Mouse (Mus musculus) kidney, postnatal 10 days (tissue): ENCODE measurements at regions not wholly inside any gene's neighbourhood (a gene's known extent, or its start where the extent isn't known, plus 50 kb on each side); places are given as distances from the start of the nearest gene placed in this dataset.

Source experiments
- DNase-seq: peaks from one replicate; pipeline ENCODE4 v3.0.0; 2021; ENCODE audit warnings: mixed read lengths

DNA sequence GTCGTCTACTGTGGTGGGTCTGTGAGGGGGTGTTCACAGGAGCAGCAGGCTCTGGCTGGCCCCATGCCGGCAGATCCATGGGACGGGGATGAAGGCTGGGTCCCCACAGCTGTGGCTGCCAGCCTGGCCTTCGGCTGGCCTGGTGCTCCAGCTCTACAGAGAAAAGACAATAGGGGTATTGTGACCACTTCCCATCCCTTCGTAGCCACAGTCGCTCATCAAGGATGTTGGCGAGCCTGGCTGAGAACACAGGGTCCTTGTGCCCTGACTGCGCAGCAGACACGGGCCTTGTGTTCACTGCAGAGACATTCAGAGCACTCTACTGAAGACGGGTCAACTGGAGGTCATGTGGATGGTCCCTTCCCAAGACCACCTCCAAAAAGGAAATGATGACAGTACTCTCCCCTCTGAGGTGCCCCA is 102.4 kb upstream of the 1700021F07Rik start:
- no peak for DNase-seq

DNA sequence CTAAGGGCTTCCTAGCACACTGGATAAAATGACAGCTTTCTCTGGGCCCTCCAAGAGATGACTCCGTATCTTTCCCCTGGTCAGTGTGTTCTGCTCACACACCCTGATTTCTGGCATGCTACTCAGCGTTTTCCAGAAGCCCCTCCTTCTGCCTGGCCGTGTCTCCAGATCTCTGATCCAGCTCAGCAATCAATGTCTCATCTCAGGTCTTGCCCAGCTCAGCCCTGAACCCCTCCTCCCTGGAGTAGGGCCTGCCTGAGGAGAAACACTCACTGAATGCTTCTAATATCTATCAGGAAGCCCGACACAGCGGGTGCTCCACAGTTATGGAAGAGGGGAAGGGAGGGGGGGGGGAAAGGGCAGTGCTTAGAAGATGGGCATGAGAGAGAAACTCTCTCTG is 101.9 kb upstream of the 1700021F07Rik start:
- no peak for DNase-seq

DNA sequence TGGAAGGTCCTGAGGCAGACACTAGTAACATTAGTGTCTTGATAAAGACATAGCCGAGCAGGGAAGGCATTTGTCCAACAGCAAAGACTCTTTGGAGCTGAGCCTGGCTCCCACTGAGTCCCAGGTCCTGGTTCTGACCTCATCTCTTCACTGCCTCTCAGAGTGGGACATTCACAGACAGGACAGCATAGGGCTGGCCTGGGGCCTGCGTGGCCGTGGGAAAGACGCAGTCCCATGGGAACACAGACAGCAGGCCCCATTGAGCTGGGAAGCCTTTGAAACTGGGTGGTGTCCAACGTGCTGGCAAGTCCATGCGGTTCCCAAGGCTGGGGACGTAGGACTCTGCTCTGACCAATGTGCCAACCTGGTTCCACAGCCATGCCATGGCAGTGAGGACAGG is 97.5 kb upstream of the 1700021F07Rik start:
- no peak for DNase-seq

DNA sequence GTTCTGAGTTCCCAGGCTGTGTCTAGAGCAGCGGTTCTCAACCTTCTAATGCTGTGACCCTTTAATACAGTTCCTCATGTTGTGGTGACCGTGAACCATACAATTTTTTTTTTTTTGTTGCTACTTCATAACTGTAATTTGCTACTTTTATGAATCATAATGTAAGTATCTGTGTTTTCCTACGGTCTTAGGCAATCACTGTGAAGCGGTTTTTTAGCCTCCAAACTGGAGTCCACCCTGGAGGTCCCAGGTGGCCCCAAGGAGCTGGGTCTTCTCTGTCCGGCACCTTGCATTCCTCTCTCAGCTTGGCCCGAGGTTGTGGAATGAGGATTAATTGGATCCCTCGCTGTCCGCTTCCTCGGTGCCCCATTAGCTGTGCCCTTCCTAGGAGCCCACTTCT is 96.6 kb upstream of the 1700021F07Rik start:
- DNase-seq, result no peak

DNA sequence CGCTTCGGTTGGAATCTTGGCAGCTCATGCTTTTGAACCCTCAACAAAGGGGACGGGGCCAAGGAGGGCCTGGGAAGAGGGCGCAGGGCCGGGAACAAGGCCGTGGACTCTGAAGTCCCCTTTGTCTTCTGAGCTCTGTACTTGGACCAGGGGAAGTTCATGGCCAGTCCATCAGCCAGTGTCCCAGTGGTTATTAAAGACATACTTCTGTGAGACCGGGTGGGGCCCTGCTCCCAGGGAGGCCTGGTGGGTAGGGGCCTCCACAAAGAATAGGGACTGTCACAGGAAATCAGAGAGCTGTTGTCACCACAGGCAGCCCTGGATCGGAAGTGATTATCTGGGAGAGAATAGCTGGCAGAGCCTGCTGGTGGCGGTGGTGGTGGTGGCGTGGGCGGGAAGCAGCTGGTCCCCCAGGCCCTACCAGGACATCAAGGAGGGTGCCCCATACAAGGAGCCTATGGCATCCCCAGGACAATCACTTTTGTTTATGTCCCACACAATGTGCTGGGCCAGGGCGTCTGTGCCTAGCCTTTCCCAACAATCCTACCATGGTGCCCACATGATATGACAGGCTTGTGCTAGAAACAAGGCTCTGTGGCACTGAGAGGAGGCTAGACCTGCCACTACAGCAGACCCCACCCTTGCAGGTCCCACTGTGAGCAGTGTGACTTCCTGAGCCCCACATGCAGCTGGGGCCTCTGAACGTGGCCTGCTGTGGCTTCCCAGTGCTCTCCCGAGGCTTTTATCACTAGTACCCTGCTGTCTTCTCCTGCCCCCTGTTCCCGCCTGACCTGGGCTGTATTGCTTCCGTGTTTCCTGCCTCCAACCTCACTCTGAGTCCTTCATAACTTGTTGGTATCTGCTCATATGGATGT is 96.0 kb upstream of the 1700021F07Rik start:
- DNase-seq, result no peak

DNA sequence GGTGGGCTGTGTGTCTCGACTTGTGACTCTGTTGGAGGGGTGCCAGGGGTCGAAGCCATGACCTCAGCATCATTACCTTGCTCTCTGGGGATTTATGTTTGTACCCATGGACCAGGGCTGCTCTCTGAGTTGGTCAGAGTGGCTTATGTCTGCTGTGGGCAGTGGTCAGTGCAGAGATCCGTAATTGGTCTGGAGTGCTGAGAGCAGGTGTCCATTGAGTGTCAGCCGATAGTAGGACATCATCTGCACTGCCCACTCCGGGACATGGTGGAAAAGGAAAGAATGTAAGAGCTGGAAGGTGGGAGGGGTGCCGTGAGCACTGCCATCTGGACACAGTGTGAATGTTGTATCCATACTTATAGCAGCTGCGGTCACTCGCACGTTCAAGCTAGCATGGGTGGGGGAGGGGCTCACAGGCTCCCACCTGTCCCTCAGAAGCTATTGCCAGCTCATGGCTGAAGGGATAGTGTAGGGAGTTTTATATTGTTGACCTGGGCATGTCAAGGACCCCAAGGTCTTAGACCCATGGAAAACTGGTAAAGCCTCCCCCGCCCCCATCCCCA is 94.4 kb upstream of the 1700021F07Rik start:
- no peak for DNase-seq

DNA sequence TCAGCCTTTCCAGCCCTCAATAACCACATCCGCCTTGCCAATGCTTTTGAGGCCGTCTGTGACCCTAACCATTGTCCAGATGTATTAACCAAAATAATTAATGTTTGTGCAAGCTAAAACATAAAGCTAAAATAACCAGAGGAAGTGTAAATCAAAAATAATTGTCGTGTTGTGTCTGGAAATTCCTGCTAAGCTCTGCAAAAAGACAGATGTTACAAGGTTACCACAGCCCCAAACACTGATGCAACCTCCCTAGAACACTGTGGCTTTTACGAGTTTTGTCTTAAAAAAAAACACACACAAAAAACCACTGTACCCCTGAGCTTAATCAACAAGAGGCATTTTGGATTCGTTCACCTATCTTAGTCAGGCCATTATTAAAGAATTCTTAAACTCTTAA is 90.5 kb upstream of the 1700021F07Rik start:
- no peak for DNase-seq

DNA sequence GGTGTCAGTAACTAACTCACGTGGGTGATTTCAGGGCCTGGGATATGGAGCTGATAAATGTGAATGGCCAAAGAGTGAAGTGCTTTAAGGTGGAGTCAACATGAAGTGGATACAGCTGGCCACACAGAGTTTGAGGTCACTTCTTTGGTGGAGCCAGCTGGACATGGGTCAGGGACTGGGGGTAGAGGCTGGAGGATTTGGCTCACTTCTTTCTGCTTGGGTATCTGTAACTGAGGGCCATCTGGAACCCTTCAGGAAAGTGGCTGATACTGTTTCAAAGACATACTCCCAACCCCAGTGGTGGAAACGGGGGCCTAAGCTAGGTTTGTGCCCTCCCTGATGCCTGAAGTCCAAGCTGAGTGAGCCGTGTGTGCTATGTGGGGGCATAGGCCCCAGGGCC is 90.1 kb upstream of the 1700021F07Rik start:
- peak; percentile 56 for DNase-seq

DNA sequence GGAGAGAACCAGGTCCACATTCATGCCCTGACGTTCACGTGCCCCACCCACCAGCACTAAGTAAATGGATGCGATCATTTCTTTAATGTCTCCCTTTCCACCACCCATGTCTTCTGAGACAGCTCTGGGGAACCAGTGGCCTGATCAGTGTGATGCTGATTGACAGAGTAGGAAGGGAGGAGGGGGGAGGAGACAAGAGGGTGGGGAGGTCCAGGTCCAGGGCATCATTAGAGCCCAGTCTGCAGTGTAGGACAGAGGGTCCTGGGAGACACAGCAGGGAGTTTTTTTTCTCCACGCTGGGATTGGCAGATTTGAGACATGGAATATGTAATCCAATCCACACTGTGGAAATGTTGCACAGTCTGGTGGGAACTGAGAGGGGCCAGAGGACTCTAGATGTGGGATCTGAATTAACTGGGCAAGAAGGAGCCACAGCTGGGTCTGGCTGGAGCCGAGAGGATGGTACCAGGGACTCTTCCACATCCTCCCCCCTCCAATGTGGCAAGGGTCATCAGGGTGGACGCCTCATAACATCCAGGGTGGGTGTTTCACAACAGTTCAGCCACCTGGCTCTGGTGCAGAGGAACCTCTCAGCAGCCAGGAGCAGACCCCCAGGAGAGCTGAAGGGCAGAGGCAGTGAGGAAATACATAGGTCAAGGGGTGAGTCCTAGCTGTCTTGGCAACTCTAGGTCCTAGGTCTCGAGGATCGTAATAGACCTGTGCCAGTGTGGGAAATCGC is 89.3 kb upstream of the 1700021F07Rik start:
- DNase-seq, result no peak

DNA sequence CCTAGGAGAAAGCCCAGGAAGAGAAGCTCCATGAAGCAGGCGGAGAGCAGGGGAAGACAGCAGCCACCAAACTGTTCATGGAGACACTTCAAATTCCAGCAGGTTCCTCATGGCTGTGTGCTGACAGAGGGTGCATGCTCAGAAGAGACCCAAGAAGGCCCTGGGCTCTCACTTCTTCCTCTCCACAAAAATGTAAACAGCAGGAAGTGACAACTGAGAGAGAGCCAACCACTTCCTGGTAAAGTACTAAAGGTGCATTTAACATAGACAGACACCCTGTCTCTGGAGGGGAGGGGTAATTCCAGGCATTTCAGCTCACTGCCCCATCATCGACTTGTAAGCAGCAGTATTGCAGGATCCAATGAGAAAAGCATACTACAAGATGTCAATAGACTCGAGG is 85.8 kb upstream of the 1700021F07Rik start:
- no peak for DNase-seq

DNA sequence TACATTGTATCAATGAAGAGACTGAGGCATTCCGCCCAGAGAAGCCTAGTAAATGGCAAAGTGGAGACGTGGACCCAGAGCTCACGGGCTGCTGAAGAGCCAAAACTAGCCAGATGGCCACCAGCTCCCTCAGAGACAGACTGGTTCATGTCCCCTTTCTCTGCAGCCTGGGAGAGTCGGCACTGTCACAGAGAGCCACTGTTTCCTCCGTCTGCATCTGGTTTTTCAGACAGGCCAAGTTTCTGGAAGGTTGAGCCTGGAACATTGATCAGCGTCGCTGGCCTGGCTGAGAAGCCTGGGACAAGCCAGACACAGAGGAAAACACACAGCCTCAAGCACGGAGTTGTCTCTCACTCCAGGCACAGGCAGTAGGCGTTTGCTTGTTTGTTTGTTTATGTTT is 83.4 kb upstream of the 1700021F07Rik start:
- DNase-seq, result no peak

DNA sequence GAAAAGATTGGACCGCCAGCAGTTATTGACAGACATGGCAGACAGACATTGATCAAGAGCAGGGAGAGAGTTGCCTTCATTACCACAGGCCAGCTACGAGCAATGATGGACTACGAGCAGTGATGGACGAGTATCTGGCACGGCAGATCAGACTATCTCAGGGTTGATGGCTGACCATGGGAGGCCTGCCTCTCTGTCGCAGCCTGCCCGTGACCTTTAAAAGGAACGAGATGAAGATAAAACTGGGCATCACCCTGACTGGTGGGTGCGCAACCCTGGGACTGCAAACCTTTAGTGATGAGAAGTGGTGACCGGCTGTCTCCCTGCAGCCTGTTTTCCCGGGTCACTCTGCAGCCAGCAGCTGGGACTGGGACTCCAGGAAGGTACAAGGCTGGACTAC is 80.3 kb upstream of the 1700021F07Rik start:
- DNase-seq, result no peak

DNA sequence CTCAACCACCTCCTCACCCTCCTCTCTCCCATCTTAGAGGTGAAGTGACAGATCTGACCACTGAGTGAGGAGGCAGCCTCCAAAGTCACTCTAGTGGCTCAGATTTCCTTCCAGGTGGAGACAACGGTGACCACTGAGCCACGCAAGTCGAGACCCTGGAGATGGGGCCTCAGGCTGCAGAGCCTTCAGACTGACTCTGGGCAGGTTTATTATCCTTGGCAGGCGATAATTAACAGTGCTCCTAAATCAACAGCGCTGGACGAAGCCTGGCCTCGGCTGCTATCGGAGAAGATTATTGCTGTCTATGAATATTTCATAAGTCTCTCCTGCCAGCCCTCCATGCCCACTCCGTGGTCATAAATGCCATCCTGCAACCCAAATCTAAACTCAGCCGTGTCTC is 79.1 kb upstream of the 1700021F07Rik start:
- no peak for DNase-seq

DNA sequence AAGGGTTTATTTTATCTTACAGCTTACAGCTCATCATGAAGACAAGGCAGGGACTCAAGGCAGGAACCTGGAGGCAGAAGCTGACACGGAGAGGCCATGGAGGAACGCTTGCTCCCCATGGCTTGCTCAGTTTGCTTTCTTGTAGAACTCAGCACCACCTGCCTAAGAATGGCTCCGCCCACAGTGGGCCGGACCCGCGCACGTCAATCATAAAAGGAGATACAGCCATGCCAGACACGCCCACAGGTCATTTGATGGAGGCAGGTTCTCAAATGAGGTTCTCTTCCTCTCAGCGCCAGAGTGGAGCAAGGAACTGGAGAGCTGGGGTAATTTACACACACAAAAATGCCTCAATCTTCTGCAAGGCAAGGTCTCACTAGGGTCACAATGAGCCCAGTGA is 78.0 kb upstream of the 1700021F07Rik start:
- no peak for DNase-seq

DNA sequence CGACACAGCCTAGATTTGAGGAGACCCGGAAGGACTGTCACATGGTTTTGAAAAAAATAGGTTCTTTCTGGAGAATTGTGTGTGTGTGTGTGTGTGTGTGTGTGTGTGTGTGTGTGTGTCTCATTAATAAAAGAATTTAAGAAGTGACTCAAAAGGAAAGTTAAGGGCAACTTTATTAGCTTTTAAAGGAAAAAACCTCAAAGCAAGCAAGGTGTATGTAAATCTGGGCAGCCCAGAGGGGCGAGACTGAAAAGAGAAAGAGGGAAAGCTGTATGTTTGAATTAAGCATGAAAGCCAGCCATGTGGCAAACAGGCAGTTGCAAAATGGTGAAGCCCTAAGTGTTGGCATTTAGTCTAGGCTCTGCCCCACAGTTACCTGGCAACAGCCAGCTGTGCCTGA is 77.3 kb upstream of the 1700021F07Rik start:
- no peak for DNase-seq

DNA sequence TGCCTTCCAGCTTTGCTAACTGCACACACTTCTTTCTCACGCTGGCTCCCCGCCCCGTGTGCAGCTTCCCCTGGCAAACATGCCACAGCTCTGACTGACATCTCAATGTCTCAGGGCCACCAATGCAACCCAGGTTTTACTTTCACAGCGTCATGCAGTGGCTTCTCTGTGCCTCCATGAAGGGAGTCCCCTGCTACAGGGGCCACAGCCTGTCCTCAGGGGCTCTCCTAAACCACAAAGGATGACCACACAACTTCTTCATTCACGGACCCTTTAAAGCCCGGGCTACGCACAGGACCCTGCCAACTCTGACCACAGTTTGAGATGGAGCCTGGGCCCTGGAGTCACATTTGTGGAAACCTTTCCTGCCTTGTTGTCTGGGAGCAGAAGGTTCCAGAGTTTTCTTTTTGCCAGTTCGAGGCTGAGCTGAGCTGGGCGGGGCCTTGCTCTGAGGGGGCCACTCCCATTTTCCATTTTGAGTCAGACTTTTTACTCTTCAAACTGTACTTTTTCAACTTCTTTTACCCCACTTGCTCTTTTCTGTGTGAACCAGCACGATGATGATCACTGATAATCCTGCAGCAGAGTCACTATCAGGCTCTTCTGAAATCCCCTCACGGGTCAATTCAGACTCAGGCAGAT is 73.7 kb upstream of the 1700021F07Rik start:
- DNase-seq, result no peak

DNA sequence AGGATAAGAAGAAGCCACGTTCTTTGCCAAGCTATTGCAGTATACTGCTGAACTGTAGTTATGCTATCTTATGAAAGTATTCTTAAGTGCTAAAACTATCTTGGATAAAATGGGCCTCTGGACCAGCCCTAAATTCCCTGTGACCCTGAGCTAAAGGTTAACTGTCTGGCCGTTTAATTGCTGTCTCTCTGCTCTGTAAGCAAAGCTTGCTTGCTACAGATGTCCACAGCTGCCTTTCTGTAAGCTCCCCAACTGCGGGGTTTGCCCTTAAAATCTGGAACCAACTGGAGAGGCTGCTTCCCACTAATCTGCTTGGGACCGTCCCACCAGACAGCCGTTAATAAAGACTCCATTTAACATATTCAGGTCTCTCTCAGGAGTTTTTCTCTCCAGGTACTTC is 73.2 kb upstream of the 1700021F07Rik start:
- DNase-seq, result peak; percentile 86

DNA sequence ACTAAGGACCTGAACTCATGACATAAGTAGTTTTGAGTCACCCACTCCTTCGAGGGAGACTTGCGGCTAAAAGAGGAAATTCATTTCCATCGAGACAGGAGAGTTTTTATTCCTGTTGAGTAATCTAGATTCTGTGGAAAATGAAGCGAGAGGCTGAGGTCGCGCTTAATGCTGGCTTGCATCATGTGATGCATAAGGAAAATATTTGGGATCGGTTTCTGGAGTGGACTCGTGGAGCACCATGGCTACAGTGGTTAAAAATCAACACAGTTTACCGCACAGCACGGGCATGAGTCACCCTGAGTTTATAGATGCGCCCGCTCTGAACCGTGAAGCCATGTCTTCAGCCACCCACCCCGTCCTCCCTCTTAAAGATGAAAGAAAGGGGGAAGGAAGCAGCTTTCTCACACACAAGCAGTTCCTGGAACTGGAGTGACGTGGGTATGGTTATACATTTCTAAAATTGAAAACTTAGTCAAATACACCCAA is 70.3 kb upstream of the 1700021F07Rik start:
- DNase-seq, result peak; percentile 28

DNA sequence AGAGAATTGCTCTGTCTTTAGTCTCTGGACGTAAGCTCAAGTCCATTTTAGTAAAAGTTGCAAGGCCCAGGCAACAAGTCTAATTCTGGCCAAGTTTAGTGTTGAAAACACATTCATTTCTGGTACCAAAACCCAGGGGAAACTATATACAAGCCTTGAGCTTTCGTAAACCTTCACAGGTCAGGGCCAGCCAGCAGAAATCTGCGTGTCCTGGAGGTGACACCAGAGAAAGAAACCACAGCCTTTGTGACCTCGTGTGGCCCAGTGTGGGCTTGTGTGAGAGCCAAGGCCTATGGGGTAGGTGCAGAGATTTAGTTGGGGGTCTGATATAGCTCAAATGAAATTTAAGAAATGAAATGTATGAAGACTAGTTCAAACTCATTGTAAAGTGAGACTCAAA is 69.6 kb upstream of the 1700021F07Rik start:
- peak; percentile 10 for DNase-seq

DNA sequence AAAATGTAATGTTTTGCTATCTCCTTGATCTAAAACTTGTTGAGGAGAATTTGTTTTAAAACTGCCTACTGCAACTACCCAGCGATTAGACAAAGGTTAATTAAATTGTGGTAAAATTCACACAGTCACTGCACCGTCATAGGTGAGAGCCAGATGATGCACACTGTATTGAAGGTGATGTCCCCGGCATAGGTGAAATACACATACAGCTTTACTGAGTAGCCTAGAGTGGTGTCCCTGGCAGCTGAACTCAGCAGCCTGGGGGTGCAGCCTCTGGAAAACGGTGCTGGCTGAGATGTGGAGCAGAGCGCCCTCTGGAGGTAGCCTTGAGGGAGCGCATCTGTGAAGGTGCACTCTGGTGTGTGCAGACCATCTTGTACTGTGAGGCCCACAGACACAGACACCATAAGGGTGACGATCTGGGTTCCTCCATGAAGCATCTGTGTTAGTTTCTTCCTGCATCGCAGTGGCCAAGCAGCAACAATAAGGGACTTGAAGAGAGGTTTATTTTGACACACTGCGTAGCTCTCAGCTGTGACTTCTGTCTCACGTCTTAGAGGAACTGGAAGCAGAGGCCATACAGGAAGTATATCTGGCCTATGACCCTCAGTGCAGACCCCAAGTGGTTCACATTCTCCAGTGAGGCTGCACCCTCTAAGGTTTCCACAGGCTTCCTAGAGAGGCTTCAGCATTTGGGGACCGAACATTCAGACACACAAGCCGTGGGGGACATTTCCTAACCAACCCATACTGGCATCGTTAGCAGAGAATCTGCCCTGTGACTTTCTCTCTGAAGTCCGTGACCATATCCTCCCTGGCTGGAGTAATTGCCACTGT is 68.6 kb upstream of the 1700021F07Rik start:
- peak; percentile 67 for DNase-seq

DNA sequence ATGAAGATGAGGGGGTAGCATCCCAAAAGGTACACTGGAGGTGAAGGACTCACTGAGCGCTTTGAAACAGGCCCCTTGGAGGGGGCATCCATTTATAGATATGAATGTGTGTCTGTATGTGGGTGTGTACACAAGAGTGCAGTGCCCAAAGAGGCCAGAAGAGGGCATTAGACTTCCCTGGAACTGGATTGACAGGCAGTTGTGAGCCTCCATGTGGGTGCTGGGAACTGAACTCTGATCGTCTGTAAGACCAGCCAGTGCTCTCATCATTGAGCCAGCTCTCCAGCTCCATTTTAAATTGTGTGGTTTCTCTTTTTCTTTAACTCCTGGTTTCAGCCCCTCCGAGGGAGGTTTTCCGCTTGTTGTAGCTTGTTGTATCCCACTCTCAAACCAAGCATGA is 67.6 kb upstream of the 1700021F07Rik start:
- DNase-seq, result peak; percentile 3

DNA sequence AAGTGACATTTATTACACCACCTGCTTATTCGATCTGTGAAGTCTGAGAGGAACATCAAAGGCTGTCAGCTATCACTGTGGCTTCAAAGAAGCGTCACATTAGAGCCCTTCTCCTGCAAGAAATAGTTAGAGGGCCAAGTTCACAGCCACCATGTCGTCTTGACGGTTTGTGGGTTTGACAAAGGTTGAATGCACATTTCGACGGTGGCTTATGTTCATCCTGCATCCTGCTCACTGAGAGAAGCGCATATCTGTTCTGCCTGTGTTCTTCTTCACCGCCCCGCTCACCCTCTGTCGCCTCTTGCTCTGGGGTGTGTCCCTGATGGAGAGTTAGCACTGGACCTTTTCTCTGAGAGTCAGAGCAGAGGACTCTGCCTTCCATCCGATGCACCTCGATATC is 67.2 kb upstream of the 1700021F07Rik start:
- DNase-seq, result peak; percentile 3
